Mouse (Mus musculus): ENCODE results near the gene Mnd1. TPM values are rescaled to one million over a fixed set of nuclear protein-coding genes. Genes with fewer than 3 reads are reported as not detected.

Mnd1 gene
- polyA plus RNA-seq, 1 experiment from 2014 or later = 15.3 TPM

DNA sequence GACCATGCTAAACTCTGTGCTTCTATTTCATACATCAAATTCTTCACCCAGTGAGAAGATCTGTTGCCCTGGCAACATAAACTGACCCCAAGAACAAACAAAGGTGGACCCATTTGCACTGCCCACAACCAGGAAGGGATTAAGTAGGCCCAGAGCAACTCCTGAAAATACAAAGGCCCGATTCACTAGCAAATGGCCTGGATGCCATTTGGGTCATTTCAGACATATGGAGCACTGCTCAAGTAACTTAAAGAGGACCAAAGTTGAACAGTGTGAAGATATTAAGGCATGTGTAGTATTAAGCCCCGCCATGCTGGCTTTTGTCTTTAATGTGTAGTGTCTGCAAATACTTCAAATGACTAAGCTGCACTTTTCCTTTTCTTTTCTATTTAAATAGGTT lies 68.7 kb downstream of the Mnd1 start:
- 0 out of 2 replicates have a peak, but pooled peaks cover 6% of the 10 kb centered on the region for H3K4me1 ChIP-seq (replicated peaks; ENCODE audit: insufficient read depth, low read length)
- 71% methylated on average over 2 of the region's 2 CpGs for WGBS
- no peak for DNase-seq (ENCODE audit: low spot score)

DNA sequence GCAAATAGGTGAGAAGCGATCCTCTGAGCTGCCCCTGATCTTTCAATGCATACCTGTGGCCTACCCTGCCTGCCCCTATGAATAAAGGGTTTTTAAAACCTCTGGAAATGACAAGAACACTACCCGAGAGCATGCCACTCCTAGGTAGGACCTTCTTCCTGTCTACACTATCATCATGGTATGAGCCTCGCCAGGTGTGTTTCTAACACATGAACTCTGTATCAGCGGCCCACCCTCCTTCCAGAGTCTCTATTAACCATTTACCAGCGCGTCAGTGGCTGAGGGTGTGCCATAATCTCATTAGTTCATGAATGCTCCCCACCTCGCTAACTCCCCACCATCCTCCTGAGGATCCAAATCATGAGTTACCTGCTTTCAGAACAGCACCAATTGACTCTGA lies 69.2 kb downstream of the Mnd1 start:
- Histone ChIP-seq H3K27me3 (ENCODE audit: insufficient read depth, low read length) (no peaks in the 10 kb centered on the region), H3K9me3 (replicated peaks; ENCODE audit: low read length) (no peaks in the 10 kb centered on the region), H3K4me1 (replicated peaks; ENCODE audit: insufficient read depth, low read length) (0 out of 2 replicates have a peak, but pooled peaks cover 6% of the 10 kb centered on the region), H3K27ac (no peak overlapping the region), H3K4me2 (ENCODE audit: low read length) (no peak overlapping the region), H3K4me3 (replicated peaks; ENCODE audit: low read depth, low read length) (no peak overlapping the region), H3K36me3 (ENCODE audit: insufficient read depth, low read length) (no peaks in the 10 kb centered on the region), H3K9ac (ENCODE audit: low read depth, low read length) (no peak overlapping the region)
- no peak for TF ChIP-seq CTCF (IDR thresholded peaks at IDR 0.05; ENCODE audit: low read depth)
- 78% methylated on average over 7 of the region's 7 CpGs for WGBS
- DNase-seq (ENCODE audit: low spot score) (no peak), ATAC-seq (replicated peaks; ENCODE audit: low FRiP score, low read depth) (no peak)

More for the DNA sequence above, 68.7 kb downstream of the Mnd1 start:
- ATAC-seq (replicated peaks; ENCODE audit: low FRiP score, low read depth) = no peak
- Histone ChIP-seq H3K27ac (no peak overlapping the region), H3K9ac (ENCODE audit: low read depth, low read length) (no peak overlapping the region), H3K4me2 (ENCODE audit: low read length) (no peak overlapping the region), H3K27me3 (ENCODE audit: insufficient read depth, low read length) (no peaks in the 10 kb centered on the region), H3K36me3 (ENCODE audit: insufficient read depth, low read length) (no peaks in the 10 kb centered on the region), H3K9me3 (replicated peaks; ENCODE audit: low read length) (no peaks in the 10 kb centered on the region), H3K4me3 (replicated peaks; ENCODE audit: low read depth, low read length) (no peak overlapping the region)
- no peak for TF ChIP-seq CTCF (IDR thresholded peaks at IDR 0.05; ENCODE audit: low read depth)

DNA sequence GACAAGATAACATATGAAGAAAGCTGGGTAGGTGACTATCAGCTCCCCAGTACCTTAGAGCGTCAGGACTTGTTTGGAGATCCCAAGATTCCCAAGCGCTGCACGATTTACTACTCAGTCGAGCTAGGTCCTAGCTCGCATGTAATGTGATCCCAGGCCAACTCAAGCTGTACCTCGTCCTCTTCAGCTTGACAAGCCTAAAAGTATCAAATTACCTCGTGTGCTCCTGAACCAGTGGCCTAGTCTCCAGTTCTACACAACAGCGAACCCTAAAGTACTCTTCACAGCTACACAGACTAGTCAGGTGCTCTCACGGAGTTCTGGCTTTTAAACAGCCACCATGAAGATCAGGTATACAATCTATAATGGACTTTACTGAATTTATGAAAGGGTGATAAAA lies 70.2 kb downstream of the Mnd1 start:
- H3K9me3 ChIP-seq (replicated peaks; ENCODE audit: low read length) = no peaks in the 10 kb centered on the region
- ATAC-seq (replicated peaks; ENCODE audit: low FRiP score, low read depth) (peak; percentile 72), DNase-seq (ENCODE audit: low spot score) (peak; percentile 86)
- H3K9ac ChIP-seq (ENCODE audit: low read depth, low read length) = no peak overlapping the region
- H3K36me3 ChIP-seq (ENCODE audit: insufficient read depth, low read length) = no peaks in the 10 kb centered on the region
- H3K4me3 ChIP-seq (replicated peaks; ENCODE audit: low read depth, low read length) = no peak overlapping the region
- H3K27ac ChIP-seq = no peak overlapping the region
- no peak for TF ChIP-seq CTCF (IDR thresholded peaks at IDR 0.05; ENCODE audit: low read depth)
- H3K4me2 ChIP-seq (ENCODE audit: low read length) = no peak overlapping the region
- WGBS = 13% methylated on average over 9 of the region's 9 CpGs
- H3K4me1 ChIP-seq (replicated peaks; ENCODE audit: insufficient read depth, low read length) = 0 out of 2 replicates have a peak, but pooled peaks cover 6% of the 10 kb centered on the region
- no peaks in the 10 kb centered on the region for H3K27me3 ChIP-seq (ENCODE audit: insufficient read depth, low read length)

DNA sequence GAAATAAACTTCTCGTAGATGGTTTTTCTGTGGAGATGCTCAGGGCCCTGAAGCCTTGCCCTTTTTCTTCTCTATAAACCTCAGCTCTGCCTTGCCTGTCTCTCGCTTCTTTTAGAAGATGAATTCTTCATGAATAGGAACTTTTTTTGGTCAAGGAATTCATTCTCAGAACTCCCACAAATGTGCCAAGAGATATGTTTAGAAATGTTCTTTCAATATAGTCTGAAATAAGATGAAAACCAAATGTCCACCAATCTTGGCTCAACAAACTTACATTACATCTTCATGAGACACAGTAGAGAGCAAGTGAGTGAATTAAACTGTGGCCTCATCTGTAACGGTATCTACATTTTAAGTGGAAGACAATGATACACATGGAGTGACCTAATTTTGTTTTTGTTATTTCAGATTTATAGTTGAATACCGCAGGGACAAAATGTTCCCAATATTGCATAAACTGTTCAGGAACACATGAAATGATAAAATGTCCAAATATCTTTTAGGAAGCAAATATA lies 74.3 kb downstream of the Mnd1 start:
- Histone ChIP-seq H3K27ac (no peak overlapping the region), H3K4me2 (ENCODE audit: low read length) (no peak overlapping the region)
- DNase-seq (ENCODE audit: low spot score) = peak; percentile 4

DNA sequence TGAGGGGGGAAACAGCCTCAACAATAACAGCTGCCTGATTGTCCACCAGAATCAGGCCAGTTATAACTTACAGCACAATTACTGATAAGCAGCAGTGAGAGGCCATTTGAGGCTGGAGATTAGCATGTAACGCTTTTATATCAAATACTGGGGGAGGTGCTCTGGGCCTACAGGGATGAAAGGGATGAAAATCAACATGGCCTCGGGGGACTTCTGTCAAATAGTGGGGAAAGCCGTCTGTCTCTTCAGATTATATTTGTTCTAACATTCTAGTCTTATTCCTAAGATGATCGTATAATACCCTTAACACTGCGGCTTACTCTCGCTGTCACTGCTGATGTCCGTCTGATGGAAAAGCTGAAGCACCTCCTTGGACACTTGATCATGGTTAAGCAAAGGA lies 75.5 kb downstream of the Mnd1 start:
- WGBS = 82% methylated on average over 7 of the region's 7 CpGs
- H3K27ac ChIP-seq = no peak overlapping the region
- TF ChIP-seq CTCF (IDR thresholded peaks at IDR 0.05; ENCODE audit: low read depth) = no peak
- H3K4me3 ChIP-seq (replicated peaks; ENCODE audit: low read depth, low read length) = no peak overlapping the region
- no peak overlapping the region for H3K4me2 ChIP-seq (ENCODE audit: low read length)
- H3K9me3 ChIP-seq (replicated peaks; ENCODE audit: low read length) = no peaks in the 10 kb centered on the region
- ATAC-seq (replicated peaks; ENCODE audit: low FRiP score, low read depth) = no peak
- DNase-seq (ENCODE audit: low spot score) = no peak
- H3K4me1 ChIP-seq (replicated peaks; ENCODE audit: insufficient read depth, low read length) = 0 out of 2 replicates have a peak, but pooled peaks cover 4% of the 10 kb centered on the region
- no peak overlapping the region for H3K9ac ChIP-seq (ENCODE audit: low read depth, low read length)
- H3K36me3 ChIP-seq (ENCODE audit: insufficient read depth, low read length) = no peaks in the 10 kb centered on the region
- H3K27me3 ChIP-seq (ENCODE audit: insufficient read depth, low read length) = no peaks in the 10 kb centered on the region

More for the DNA sequence above, 74.3 kb downstream of the Mnd1 start:
- ATAC-seq (replicated peaks; ENCODE audit: low FRiP score, low read depth) = no peak
- Histone ChIP-seq H3K9me3 (replicated peaks; ENCODE audit: low read length) (no peaks in the 10 kb centered on the region), H3K4me1 (replicated peaks; ENCODE audit: insufficient read depth, low read length) (0 out of 2 replicates have a peak, but pooled peaks cover 6% of the 10 kb centered on the region), H3K36me3 (ENCODE audit: insufficient read depth, low read length) (no peaks in the 10 kb centered on the region), H3K4me3 (replicated peaks; ENCODE audit: low read depth, low read length) (no peak overlapping the region), H3K9ac (ENCODE audit: low read depth, low read length) (no peak overlapping the region), H3K27me3 (ENCODE audit: insufficient read depth, low read length) (no peaks in the 10 kb centered on the region)
- no peak for TF ChIP-seq CTCF (IDR thresholded peaks at IDR 0.05; ENCODE audit: low read depth)
- 80% methylated on average over 4 of the region's 4 CpGs for WGBS

DNA sequence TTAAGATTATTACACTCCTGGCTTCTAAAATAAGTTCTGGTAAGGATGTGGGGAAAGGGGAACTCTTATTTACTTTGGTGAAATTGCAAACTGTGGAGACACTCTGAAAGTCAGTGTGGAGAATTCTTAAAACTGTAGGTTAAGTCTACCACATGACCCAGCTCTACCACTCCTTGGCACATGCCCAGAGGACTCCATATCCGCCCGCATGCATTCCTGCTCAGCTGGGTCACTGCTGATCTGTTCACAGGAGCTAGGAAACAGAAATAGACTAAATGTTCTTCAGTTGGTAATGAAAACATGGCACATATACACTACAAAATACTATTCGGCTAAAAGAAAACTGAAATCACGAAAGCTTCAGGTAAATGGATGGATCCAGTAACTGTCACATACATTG lies 78.1 kb downstream of the Mnd1 start:
- Histone ChIP-seq H3K27me3 (ENCODE audit: insufficient read depth, low read length) (no peaks in the 10 kb centered on the region), H3K36me3 (ENCODE audit: insufficient read depth, low read length) (no peaks in the 10 kb centered on the region), H3K4me1 (replicated peaks; ENCODE audit: insufficient read depth, low read length) (no peaks in the 10 kb centered on the region), H3K9ac (ENCODE audit: low read depth, low read length) (no peak overlapping the region), H3K27ac (no peak overlapping the region), H3K9me3 (replicated peaks; ENCODE audit: low read length) (no peaks in the 10 kb centered on the region), H3K4me2 (ENCODE audit: low read length) (no peak overlapping the region), H3K4me3 (replicated peaks; ENCODE audit: low read depth, low read length) (no peak overlapping the region)
- DNase-seq (ENCODE audit: low spot score) (no peak), ATAC-seq (replicated peaks; ENCODE audit: low FRiP score, low read depth) (no peak)
- 83% methylated on average over 4 of the region's 4 CpGs for WGBS
- no peak for TF ChIP-seq CTCF (IDR thresholded peaks at IDR 0.05; ENCODE audit: low read depth)

Data from kidney, postnatal 0 days (tissue).